Mouse (Mus musculus) urinary bladder, postnatal 25 days (tissue): ENCODE measurements around the gene Yju2.

Source experiments
- DNase-seq: peaks from one replicate; pipeline ENCODE4 v3.0.0; 2022; ENCODE audit warnings: low spot score

Yju2 gene

DNA sequence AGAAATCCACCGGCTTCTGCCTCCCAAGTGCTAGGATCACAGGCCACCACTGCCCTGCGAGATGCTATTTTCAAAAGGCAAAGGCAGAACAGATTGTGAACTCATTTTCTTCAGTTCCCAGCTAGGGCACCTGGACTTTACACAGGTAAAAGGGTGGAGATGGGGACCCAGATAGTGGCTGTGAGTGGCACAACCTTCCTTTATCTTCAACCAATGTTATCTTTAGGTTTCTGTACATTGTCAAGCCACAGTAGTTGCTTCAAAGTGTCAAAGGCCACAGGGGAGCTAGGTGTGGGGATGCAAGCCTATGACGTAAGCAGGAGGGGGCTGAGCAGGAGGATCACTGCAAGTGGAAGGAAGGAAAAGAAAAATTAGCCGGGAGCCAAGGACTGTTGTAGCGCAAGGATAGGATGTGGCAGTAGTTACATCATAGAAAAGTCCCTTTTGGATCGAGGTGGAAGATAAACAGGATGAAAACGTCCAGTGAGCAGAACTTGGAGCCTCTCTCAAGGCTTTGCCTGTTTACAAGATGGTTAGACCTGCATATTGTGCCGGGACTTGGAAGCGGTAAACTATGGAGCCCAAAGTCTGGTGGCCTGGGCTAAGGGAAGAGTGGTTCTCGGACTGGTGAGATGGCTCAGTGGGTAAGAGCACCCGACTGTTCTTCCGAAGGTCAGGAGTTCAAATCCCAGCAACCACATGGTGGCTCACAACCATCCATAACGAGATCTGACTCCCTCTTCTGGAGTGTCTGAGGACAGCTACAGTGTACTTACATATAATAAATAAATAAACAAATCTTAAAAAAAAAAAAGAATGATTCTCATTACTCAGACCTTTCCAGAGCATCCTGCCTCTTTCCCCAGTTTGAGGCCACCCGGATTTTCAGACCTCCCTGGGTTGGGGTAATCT lies 48.8 kb downstream of the Yju2 start:
- DNase-seq, result no peak

DNA sequence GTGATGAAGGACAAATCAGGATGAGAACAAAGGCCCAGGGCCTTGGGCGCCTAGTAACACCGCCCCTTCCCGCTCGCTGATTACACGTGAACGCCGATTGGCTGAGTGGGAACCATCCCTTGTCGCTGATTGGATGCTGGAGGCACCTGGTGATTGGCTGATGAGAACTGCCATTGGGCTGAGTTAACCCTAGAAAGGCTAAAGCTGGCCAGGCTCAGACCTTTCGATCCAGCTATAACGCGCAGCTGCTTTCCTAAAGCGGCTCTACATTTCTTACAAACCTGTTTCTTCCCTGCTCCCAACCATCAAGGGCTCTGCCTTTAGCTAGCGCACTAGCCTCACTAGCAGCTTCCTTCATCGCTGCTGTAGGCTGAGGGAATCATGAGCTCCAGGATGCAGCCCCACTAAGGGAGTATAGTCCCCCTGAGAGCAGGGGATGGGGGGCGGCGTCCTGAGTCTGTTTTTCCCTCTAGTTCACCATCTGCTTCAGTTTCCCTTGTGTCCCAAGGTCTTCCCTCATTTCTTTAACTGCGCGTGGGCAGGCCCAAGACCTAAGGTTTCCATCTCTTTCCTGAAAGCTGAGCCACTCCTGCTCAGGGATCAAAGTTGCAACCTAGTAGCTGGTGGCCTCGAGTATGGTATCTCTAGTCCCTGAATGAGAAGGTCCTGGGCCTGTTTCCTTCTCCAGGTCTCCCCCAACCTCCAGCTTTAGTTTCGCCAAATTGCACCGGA lies 49.6 kb downstream of the Yju2 start:
- peak; percentile 80 for DNase-seq

DNA sequence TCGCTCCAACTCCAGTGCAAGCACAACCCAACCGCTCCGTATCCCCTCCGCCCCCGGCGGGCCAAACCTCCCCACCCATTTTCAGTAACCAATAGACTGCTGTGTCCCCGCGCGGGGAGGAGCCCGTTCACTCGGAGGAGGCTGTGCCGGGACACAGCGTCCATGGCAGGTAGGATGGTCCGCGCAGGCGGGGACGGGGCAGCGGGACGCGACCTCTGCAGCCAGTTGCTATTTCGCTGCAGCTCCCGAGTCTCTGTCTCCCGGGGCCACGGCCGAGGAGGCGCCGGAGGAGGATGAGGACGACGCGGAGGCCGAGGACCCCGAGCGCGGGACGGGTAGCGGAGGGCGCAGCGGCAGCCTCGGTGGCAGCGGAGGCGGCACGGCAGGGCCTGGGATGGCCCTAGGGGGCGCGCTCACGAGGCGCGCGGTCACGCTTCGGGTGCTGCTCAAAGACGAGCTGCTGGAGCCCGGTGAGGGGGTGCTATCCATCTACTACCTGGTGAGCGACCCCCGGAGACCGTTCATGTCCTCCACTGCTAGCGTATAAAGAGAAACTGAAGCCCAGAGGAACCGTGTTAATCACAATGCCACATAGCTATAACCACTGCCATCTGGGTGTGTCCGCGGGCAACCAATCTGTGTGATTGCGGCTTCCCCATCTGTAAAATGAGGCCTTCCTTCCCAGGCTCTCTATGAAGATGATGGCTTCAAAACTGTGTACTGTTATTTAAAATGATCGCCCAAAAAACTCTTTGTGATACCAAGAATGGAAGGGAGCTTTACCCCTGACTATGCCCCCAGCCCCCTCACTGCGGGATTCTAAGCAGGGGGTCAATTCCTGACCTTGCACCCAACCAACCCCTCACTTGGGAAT lies 50.4 kb downstream of the Yju2 start:
- peak; percentile 79 for DNase-seq

- no peak for DNase-seq
These were observed 51.0 kb downstream of the Yju2 start for GRCm38 (mm10) chr17:56009962-56010240.

- DNase-seq, result no peak
These were observed 51.4 kb downstream of the Yju2 start for GRCm38 (mm10) chr17:56010255-56010654.

DNA sequence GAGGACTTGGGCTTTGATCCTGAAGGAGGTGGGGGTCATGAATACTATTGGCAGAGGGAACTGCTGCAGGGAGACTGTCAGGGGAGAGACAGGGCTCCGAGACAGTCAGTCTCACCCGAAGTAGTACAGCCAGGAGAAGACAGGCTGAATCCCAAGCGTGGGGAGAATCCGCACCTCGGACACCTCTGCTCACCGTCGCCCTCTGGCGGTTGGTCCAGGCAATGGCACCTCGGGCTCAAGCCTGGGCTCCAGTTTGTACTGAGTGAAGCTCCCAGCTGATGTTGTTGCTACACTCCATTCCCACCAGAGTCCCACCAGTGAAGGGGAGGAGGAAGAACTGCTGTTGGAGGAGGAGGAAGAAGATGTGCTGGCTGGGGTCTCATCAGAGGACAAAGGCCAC lies 51.8 kb downstream of the Yju2 start:
- DNase-seq, result peak; percentile 84

- DNase-seq, result no peak
These were observed 52.5 kb downstream of the Yju2 start for GRCm38 (mm10) chr17:56011441-56011840.

DNA sequence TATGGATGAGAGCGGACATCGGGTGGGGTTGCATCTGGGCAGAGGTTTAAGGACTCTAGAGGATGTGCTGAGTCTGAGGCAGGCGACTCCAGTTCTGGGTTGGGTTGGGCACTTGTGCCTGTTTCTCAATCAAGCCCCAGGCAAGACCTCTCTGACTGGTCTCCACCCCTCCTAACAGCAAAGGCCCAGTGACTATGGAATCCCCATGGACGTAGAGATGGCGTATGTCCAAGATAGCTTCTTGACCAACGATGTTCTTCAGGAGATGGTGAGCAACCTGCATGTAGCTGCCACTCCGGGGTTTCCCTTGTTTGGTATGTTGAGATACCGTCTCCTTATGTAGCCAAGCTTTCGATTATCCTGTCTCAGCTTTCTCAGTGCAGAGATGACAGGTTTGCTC lies 56.4 kb downstream of the Yju2 start:
- no peak for DNase-seq

GRCm38 (mm10) chr17:56016382-56016781 lies 57.5 kb downstream of the Yju2 start:
- DNase-seq, result no peak

GRCm38 (mm10) chr17:56016793-56017785 lies 58.2 kb downstream of the Yju2 start:
- no peak for DNase-seq

DNA sequence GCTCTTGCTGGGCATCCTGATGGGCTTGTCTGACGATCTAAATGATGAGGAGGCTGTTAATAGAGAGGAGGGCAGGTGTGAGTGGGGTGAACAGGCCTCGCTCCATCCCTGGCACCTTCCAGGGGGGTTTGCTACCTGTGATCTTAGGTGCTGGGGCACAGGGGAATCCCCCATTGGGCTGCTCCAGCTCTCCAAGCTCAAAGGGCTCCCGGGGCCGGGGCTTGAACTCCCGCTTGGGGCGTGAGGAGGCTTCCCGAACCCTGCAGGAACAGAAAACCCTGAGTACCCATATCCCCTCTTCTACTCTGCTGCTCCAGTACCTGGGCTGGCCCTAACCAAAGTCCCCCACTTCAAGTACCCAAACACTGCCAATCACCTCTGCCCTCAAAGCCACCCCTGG lies 58.9 kb downstream of the Yju2 start:
- DNase-seq, result no peak
